Mouse (Mus musculus): ENCODE measurements around the gene Hoxc5.

DNA sequence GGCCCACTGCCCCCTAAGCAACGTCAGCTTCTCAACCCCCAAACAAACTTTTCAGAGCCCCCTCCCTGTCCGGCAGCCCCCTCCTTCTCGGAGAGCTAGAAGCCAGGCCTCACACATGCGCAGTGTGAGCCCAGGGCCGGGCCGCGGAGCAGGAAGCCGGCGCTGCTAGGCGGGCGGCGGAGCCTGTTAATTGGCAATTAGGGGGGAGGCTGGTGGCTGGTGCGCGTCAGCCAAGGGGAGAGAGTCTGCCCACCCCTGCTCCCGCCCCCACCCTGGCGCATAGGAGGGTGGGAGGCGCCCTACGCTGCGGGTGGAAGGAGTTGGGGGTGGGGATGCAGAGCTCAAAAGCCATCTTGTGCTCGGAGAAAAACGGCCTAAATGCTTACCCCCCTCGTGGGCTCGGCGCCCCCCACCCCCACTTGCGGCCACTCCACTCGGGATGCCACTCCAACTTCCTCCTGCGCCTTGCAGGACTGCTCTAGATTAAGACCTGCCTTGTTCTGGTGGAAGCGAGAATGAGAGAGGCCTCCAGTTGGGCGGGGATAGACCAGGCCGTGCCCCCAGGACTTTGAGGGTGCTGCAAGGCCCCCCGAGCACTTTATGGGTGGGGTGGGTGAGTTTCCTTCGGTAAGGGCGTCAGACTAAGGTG lies 32.1 kb downstream of the Hoxc5 start:
- TF ChIP-seq CTCF (IDR thresholded peaks at IDR 0.05; ENCODE audit: borderline replicate concordance, control insufficient read depth, extremely low read depth, insufficient read depth, low read length, poor library complexity) = no peak
- no peak for TF ChIP-seq POLR2A (IDR thresholded peaks at IDR 0.05; ENCODE audit: control insufficient read depth, extremely low read depth, insufficient read depth, low read length, poor library complexity)
